Mouse (Mus musculus): ENCODE data around the gene Ccna2. TPM values are rescaled to one million over a fixed set of nuclear protein-coding genes. Genes with fewer than 3 reads are reported as not detected.

Gene Ccna2
- not detected for polyA plus RNA-seq (2017; shearing (Covaris generic))

DNA sequence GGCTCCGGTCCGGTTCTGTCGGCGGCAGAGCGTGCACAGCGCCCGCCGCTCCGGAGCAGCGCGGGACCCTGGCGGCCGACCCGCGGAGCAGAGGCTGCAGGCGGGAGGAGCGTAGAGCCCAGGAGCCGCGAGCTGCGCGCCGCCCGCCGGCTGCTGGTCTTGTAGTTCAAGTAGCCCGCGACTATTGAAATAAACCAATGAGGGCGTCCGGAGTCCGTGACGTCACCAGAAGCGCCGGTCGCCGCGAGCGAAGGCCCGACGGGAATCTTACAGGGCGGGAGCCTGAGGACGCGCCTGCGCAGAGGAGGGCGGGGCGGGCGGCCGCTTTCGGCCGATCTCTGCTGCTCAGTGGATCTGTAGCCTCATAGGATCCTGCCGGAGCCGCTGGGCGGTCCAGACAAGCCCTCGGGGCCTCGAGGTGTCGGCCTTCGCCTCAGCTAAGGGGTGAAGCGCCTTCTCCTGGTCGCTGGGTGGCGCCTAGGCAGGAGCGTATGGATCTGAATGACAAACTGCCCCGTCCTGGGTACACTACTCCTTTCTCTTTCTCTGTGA is at the start of gene Ccna2:
TSS of gene Ccna2 (minus strand) at position 324 of the 552 bp plus-strand sequence.

DNA sequence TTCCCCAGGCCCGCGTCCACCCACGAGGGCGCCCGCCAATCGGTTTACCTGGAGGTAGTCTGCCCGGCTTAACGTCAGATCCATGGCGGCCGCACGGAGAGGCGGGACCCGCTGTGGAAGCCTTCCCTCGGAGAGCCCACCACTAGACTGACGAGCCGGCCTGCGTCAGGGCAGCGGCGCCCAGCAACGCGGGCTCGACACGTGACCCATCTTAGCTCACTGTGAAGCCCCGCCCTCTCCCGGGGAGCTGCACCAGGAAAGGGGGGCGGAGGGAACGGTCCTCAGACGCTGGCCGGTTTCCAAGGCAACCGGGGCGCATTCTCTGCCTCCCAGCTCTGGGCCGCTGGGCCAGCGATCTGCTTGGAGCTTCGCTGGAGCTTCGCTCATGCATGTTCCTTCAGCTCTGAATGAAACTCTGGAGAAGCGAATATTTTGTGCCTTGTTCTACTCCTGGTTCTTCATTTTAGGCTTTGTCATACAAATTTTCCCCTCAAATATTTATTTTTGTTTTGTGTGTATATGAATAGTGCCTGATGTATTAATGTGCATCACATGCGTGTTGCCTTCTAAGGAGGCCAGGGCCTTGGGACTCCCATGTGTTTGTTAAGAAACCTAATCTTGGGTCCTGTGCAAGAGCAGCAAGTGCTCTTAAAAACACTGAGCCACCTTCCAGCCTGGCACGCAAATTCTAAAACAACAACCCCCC is 41.4 kb upstream of the Ccna2 start, which contains the start of gene Bbs7:
TSS of gene Bbs7 (minus strand) at position 276 of the 706 bp plus-strand sequence.

DNA sequence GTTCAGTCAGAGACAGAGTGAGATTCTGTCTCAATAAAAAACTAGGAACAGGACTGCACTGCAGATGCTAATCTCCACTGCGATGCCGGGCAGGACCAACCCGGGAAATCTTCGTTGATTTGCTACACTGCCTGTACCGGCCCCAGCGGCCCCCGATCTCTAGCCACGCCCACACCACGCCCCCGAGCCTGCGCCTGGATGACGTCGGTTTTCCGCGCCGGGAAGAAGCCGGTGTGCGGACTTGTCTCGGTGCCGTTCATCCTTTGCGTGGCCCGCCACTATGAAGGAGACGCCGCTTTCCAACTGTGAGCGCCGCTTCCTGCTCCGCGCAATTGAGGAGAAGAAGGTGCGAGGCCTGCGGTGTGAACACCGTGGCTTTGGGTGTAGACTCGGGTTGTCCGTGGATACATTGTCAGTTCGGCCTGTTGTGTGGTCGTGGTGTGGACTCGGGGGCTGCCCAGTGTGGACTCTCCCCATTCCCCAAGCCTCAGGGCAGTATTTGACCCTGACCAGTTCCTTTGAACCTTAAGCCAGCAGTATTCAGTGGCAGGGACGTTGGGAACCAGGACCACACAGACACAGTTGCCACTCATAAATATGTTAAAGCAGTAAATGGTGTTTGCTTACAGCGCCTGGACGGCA is 19.4 kb downstream of the Ccna2 start, which contains the start of gene Exosc9:
TSS of gene Exosc9 (plus strand) at position 201 of the 642 bp plus-strand sequence.

DNA sequence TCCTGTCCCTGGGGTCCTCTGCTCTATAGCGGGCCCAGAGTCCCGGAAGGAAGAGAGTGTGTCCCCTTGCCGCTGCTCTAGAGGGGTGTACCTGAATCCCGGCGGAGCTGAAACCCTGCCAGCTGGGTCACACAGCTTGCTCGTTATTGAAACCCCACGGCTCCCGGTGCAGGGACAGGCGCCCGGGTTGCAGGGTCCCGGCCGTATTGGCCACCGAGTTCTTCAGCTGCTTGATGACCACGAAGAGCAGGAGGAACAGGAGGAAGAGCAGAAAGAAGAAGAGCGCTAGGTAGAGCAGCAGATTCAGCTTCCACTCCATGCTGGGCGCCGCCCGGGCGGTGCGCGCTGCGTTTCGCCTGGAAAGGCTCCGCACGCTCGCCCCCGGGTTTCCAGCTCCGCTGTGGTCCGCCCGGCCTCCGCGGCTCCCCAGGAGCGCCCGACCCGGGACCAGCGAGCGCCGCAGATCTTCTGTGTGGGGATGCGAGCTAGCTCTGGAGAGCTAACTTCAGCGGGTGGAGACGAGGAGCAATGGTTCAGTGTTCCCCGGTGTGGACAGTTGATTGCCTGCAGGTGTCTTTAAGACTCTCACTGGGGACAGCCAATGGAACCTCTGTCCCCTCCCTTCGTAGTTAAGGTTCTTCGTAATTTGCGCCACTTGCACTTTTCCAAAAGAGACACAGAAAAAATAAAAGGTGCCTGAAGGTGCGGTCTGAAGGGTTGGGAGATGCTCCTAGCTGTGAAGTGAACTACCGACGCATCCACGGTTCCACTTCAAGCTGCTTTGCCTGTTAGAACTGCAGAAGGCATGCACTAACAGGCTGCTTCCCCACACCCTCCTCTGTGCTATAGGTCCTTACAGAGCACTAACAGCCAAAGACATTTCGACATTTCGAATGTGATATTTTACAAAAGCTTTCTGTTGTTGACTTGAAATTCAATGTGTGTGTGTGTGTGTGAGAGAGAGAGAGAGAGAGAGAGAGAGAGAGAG is 50.6 kb downstream of the Ccna2 start, which contains the start of gene Gm11549:
TSS of gene Gm11549 (minus strand) at position 741 of the 988 bp plus-strand sequence.

Other genes starting within 250 kb of the Ccna2 start
- 158 TPM for gene Anxa5, start 96.3 kb downstream of the Ccna2 start, polyA plus RNA-seq (2017; shearing (Covaris generic))
- gene 1810062G17Rik, start 96.2 kb downstream of the Ccna2 start, polyA plus RNA-seq (2017; shearing (Covaris generic)), result 0.71 TPM
- gene Gm11549, start 50.3 kb downstream of the Ccna2 start, polyA plus RNA-seq (2017; shearing (Covaris generic)), result not detected
- 36.6 TPM for gene Exosc9, start 19.5 kb downstream of the Ccna2 start, polyA plus RNA-seq (2017; shearing (Covaris generic))
- 1.5 TPM for gene Bbs7, start 41.3 kb upstream of the Ccna2 start, polyA plus RNA-seq (2017; shearing (Covaris generic))
- 0.96 TPM for gene Trpc3, start 118.0 kb upstream of the Ccna2 start, polyA plus RNA-seq (2017; shearing (Covaris generic))

Measured in effector memory CD4-positive, alpha-beta T cell, adult 7 months (primary cell).